Mouse (Mus musculus): ENCODE measurements at regions not wholly inside any gene's neighbourhood (a gene's known extent, or its start where the extent isn't known, plus 50 kb on each side); places are given as distances from the start of the nearest gene placed in this dataset.

GRCm38 (mm10) chr13:6060229-6060845 is 199.1 kb downstream of the Klf6 start:
- DNase-seq: no peak

GRCm38 (mm10) chr13:6062305-6062704 is 201.0 kb downstream of the Klf6 start:
- no peak for DNase-seq

GRCm38 (mm10) chr13:6062729-6063386 is 201.6 kb downstream of the Klf6 start:
- DNase-seq: no peak

GRCm38 (mm10) chr13:6076978-6077825 is 215.9 kb downstream of the Klf6 start:
- no peak for DNase-seq

- no peak for DNase-seq
These were observed 224.6 kb downstream of the Klf6 start for GRCm38 (mm10) chr13:6085891-6086290.

- no peak for DNase-seq
These were observed 247.9 kb downstream of the Klf6 start for GRCm38 (mm10) chr13:6109018-6109657.

- no peak for DNase-seq
These were observed 258.4 kb downstream of the Klf6 start for GRCm38 (mm10) chr13:6119703-6120102.

GRCm38 (mm10) chr13:6127311-6127710 is 266.0 kb downstream of the Klf6 start:
- DNase-seq: no peak

GRCm38 (mm10) chr13:6128903-6129302 is 267.6 kb downstream of the Klf6 start:
- DNase-seq: no peak

GRCm38 (mm10) chr13:6131363-6131762 is 270.1 kb downstream of the Klf6 start:
- no peak for DNase-seq

- no peak for DNase-seq
These were observed 275.9 kb downstream of the Klf6 start for GRCm38 (mm10) chr13:6137170-6137569.

- no peak for DNase-seq
These were observed 281.5 kb downstream of the Klf6 start for GRCm38 (mm10) chr13:6142771-6143170.

GRCm38 (mm10) chr13:6153657-6154056 is 292.4 kb downstream of the Klf6 start:
- no peak for DNase-seq

GRCm38 (mm10) chr13:6156191-6156590 is 294.9 kb downstream of the Klf6 start:
- no peak for DNase-seq

GRCm38 (mm10) chr13:6157029-6157428 is 295.7 kb downstream of the Klf6 start:
- no peak for DNase-seq

GRCm38 (mm10) chr13:6157946-6158345 is 296.7 kb downstream of the Klf6 start:
- DNase-seq: no peak

GRCm38 (mm10) chr13:6159412-6159811 is 298.1 kb downstream of the Klf6 start:
- DNase-seq: no peak

GRCm38 (mm10) chr13:6165916-6166315 is 304.6 kb downstream of the Klf6 start:
- no peak for DNase-seq

- no peak for DNase-seq
These were observed 305.9 kb downstream of the Klf6 start for GRCm38 (mm10) chr13:6167055-6167761.

GRCm38 (mm10) chr13:6173095-6173494 is 311.8 kb downstream of the Klf6 start:
- no peak for DNase-seq

GRCm38 (mm10) chr13:6178362-6179070 is 317.2 kb downstream of the Klf6 start:
- no peak for DNase-seq

GRCm38 (mm10) chr13:6189133-6189532 is 327.9 kb downstream of the Klf6 start:
- DNase-seq: no peak

Measured in thymus, postnatal 14 days (tissue).